Mouse (Mus musculus): ENCODE results near the gene Psmb8. TPM values are rescaled to one million over a fixed set of nuclear protein-coding genes. Genes with fewer than 3 reads are reported as not detected.
"Not testable (repeated sequence)": the region's sequence is repeated elsewhere in the genome, so short reads cannot be mapped to it uniquely, and the experiment has no call there.

Psmb8 gene
- polyA plus RNA-seq, 1 experiment from 2014 or later = 21.6 TPM

GRCm38 (mm10) chr17:34213936-34214335 lies 16.4 kb downstream of the Psmb8 start:
- Histone ChIP-seq H3K27me3 (ENCODE audit: insufficient read depth, low read length) (peaks cover 14% of the 10 kb centered on the region; the same call in 1 of the 2 replicates), H3K36me3 (ENCODE audit: insufficient read depth, low read length) (no peaks in the 10 kb centered on the region), H3K9ac (ENCODE audit: low read depth, low read length) (no peak overlapping the region), H3K27ac (no peak overlapping the region), H3K4me3 (replicated peaks; ENCODE audit: low read depth, low read length) (no peak overlapping the region), H3K4me1 (replicated peaks; ENCODE audit: insufficient read depth, low read length) (no peaks in the 10 kb centered on the region), H3K9me3 (replicated peaks; ENCODE audit: low read length) (no peaks in the 10 kb centered on the region), H3K4me2 (ENCODE audit: low read length) (no peak overlapping the region)
- no peak for TF ChIP-seq CTCF (IDR thresholded peaks at IDR 0.05; ENCODE audit: low read depth)
- no peak for DNase-seq (ENCODE audit: low spot score)
- ATAC-seq (replicated peaks; ENCODE audit: low FRiP score, low read depth) = no peak
- 47% methylated on average over 21 of the region's 21 CpGs for WGBS

GRCm38 (mm10) chr17:34215176-34215575 lies 17.7 kb downstream of the Psmb8 start:
- no peak for TF ChIP-seq CTCF (IDR thresholded peaks at IDR 0.05; ENCODE audit: low read depth)
- no peaks in the 10 kb centered on the region for H3K4me1 ChIP-seq (replicated peaks; ENCODE audit: insufficient read depth, low read length)
- H3K9me3 ChIP-seq (replicated peaks; ENCODE audit: low read length) = no peaks in the 10 kb centered on the region
- H3K27me3 ChIP-seq (ENCODE audit: insufficient read depth, low read length) = peaks cover 14% of the 10 kb centered on the region; the same call in 1 of the 2 replicates
- H3K4me3 ChIP-seq (replicated peaks; ENCODE audit: low read depth, low read length) = no peak overlapping the region
- WGBS = 87% methylated on average over 12 of the region's 12 CpGs
- DNase-seq (ENCODE audit: low spot score) = no peak
- no peaks in the 10 kb centered on the region for H3K36me3 ChIP-seq (ENCODE audit: insufficient read depth, low read length)
- no peak overlapping the region for H3K27ac ChIP-seq
- no peak overlapping the region for H3K4me2 ChIP-seq (ENCODE audit: low read length)
- no peak overlapping the region for H3K9ac ChIP-seq (ENCODE audit: low read depth, low read length)
- ATAC-seq (replicated peaks; ENCODE audit: low FRiP score, low read depth) = no peak; the same call in 1 of the 2 replicates

GRCm38 (mm10) chr17:34217216-34217928 lies 19.9 kb downstream of the Psmb8 start:
- ATAC-seq (replicated peaks; ENCODE audit: low FRiP score, low read depth) (no peak), DNase-seq (ENCODE audit: low spot score) (no peak)
- no peaks in the 10 kb centered on the region for H3K36me3 ChIP-seq (ENCODE audit: insufficient read depth, low read length)
- H3K27ac ChIP-seq = no peak overlapping the region
- no peak overlapping the region for H3K9ac ChIP-seq (ENCODE audit: low read depth, low read length)
- no peak for TF ChIP-seq CTCF (IDR thresholded peaks at IDR 0.05; ENCODE audit: low read depth)
- no peak overlapping the region for H3K4me2 ChIP-seq (ENCODE audit: low read length)
- H3K4me3 ChIP-seq (replicated peaks; ENCODE audit: low read depth, low read length) = no peak overlapping the region
- no peaks in the 10 kb centered on the region for H3K4me1 ChIP-seq (replicated peaks; ENCODE audit: insufficient read depth, low read length)
- 83% methylated on average over 8 of the region's 8 CpGs for WGBS
- H3K9me3 ChIP-seq (replicated peaks; ENCODE audit: low read length) = no peaks in the 10 kb centered on the region
- H3K27me3 ChIP-seq (ENCODE audit: insufficient read depth, low read length) = peaks cover 14% of the 10 kb centered on the region; the same call in 1 of the 2 replicates

GRCm38 (mm10) chr17:34217986-34218385 lies 20.5 kb downstream of the Psmb8 start:
- TF ChIP-seq CTCF (IDR thresholded peaks at IDR 0.05; ENCODE audit: low read depth) = no peak
- no peak overlapping the region for H3K4me3 ChIP-seq (replicated peaks; ENCODE audit: low read depth, low read length)
- peaks cover 10% of the 10 kb centered on the region; the same call in 1 of the 2 replicates for H3K27me3 ChIP-seq (ENCODE audit: insufficient read depth, low read length)
- no peak overlapping the region for H3K4me2 ChIP-seq (ENCODE audit: low read length)
- no peak overlapping the region for H3K9ac ChIP-seq (ENCODE audit: low read depth, low read length)
- 85% methylated on average over 5 of the region's 5 CpGs for WGBS
- no peaks in the 10 kb centered on the region for H3K4me1 ChIP-seq (replicated peaks; ENCODE audit: insufficient read depth, low read length)
- ATAC-seq (replicated peaks; ENCODE audit: low FRiP score, low read depth) (no peak), DNase-seq (ENCODE audit: low spot score) (no peak)
- H3K9me3 ChIP-seq (replicated peaks; ENCODE audit: low read length) = no peaks in the 10 kb centered on the region
- no peak overlapping the region for H3K27ac ChIP-seq
- H3K36me3 ChIP-seq (ENCODE audit: insufficient read depth, low read length) = no peaks in the 10 kb centered on the region

GRCm38 (mm10) chr17:34218675-34219074 lies 21.2 kb downstream of the Psmb8 start:
- ATAC-seq (replicated peaks; ENCODE audit: low FRiP score, low read depth) (no peak), DNase-seq (ENCODE audit: low spot score) (no peak)
- no peak for TF ChIP-seq CTCF (IDR thresholded peaks at IDR 0.05; ENCODE audit: low read depth)
- no peak overlapping the region for H3K9ac ChIP-seq (ENCODE audit: low read depth, low read length)
- no peaks in the 10 kb centered on the region for H3K36me3 ChIP-seq (ENCODE audit: insufficient read depth, low read length)
- no peaks in the 10 kb centered on the region for H3K4me1 ChIP-seq (replicated peaks; ENCODE audit: insufficient read depth, low read length)
- 72% methylated on average over 11 of the region's 11 CpGs for WGBS
- peaks cover 5% of the 10 kb centered on the region; the same call in 1 of the 2 replicates for H3K27me3 ChIP-seq (ENCODE audit: insufficient read depth, low read length)
- no peak overlapping the region for H3K4me3 ChIP-seq (replicated peaks; ENCODE audit: low read depth, low read length)
- H3K27ac ChIP-seq = no peak overlapping the region
- no peak overlapping the region for H3K4me2 ChIP-seq (ENCODE audit: low read length)
- H3K9me3 ChIP-seq (replicated peaks; ENCODE audit: low read length) = no peaks in the 10 kb centered on the region

- H3K4me1 ChIP-seq (replicated peaks; ENCODE audit: insufficient read depth, low read length); ATAC-seq (replicated peaks; ENCODE audit: low FRiP score, low read depth); DNase-seq (ENCODE audit: low spot score); H3K4me2 ChIP-seq (ENCODE audit: low read length); H3K27ac ChIP-seq; H3K9me3 ChIP-seq (replicated peaks; ENCODE audit: low read length); H3K27me3 ChIP-seq (ENCODE audit: insufficient read depth, low read length); H3K36me3 ChIP-seq (ENCODE audit: insufficient read depth, low read length); H3K4me3 ChIP-seq (replicated peaks; ENCODE audit: low read depth, low read length); H3K9ac ChIP-seq (ENCODE audit: low read depth, low read length): not testable (repeated sequence)
- TF ChIP-seq CTCF (IDR thresholded peaks at IDR 0.05; ENCODE audit: low read depth) = peak; percentile 46
- 90% methylated on average over 7 of the region's 11 CpGs for whole genome bisulfite sequencing
These were observed 21.6 kb downstream of the Psmb8 start for GRCm38 (mm10) chr17:34219096-34219495.

- H3K4me1 ChIP-seq (replicated peaks; ENCODE audit: insufficient read depth, low read length); DNase-seq (ENCODE audit: low spot score); H3K4me3 ChIP-seq (replicated peaks; ENCODE audit: low read depth, low read length); H3K27ac ChIP-seq; ATAC-seq (replicated peaks; ENCODE audit: low FRiP score, low read depth); H3K9ac ChIP-seq (ENCODE audit: low read depth, low read length); H3K27me3 ChIP-seq (ENCODE audit: insufficient read depth, low read length); H3K36me3 ChIP-seq (ENCODE audit: insufficient read depth, low read length); H3K4me2 ChIP-seq (ENCODE audit: low read length); H3K9me3 ChIP-seq (replicated peaks; ENCODE audit: low read length): not testable (repeated sequence)
- WGBS = 93% methylated on average over 3 of the region's 7 CpGs
These were observed 22.3 kb downstream of the Psmb8 start for GRCm38 (mm10) chr17:34219801-34220200.

GRCm38 (mm10) chr17:34220401-34220800 lies 22.9 kb downstream of the Psmb8 start:
- H3K9me3 ChIP-seq (replicated peaks; ENCODE audit: low read length); H3K9ac ChIP-seq (ENCODE audit: low read depth, low read length); H3K4me3 ChIP-seq (replicated peaks; ENCODE audit: low read depth, low read length); H3K36me3 ChIP-seq (ENCODE audit: insufficient read depth, low read length); ATAC-seq (replicated peaks; ENCODE audit: low FRiP score, low read depth); H3K27me3 ChIP-seq (ENCODE audit: insufficient read depth, low read length); H3K4me1 ChIP-seq (replicated peaks; ENCODE audit: insufficient read depth, low read length); DNase-seq (ENCODE audit: low spot score); H3K4me2 ChIP-seq (ENCODE audit: low read length); H3K27ac ChIP-seq: not testable (repeated sequence)
- WGBS = 87% methylated on average over 4 of the region's 16 CpGs
